Mouse (Mus musculus) C2C12 (cell line): ENCODE measurements around the gene Igfn1. TPM values are rescaled to one million over a fixed set of nuclear protein-coding genes. Genes with fewer than 3 reads are reported as not detected.

Experiments
- H3K27me3 ChIP-seq: one replicate; pipeline ENCODE4 v1.6.1; 2011; ENCODE audit not compliant: control insufficient read depth, insufficient read depth, insufficient read length
- H3K36me3 ChIP-seq: one replicate; pipeline ENCODE4 v1.6.1; 2011; ENCODE audit not compliant: control insufficient read depth, insufficient read depth
- H3K4me3 ChIP-seq: one replicate; pipeline ENCODE4 v1.5.1; 2011; ENCODE audit warnings: mild to moderate bottlenecking, control low read depth; ENCODE audit not compliant: poor library complexity, insufficient read depth, severe bottlenecking
- H3K79me2 ChIP-seq: one replicate; pipeline ENCODE4 v1.6.1; 2011; ENCODE audit not compliant: control insufficient read depth, insufficient read depth
- H3K79me3 ChIP-seq: one replicate; pipeline ENCODE4 v1.6.1; 2011; ENCODE audit warnings: low read depth, control low read depth
- H3ac ChIP-seq: one replicate; pipeline ENCODE3; 2011; ENCODE audit warnings: low read depth; ENCODE audit not compliant: control insufficient read depth, insufficient read length
- CEBPB ChIP-seq: IDR thresholded peaks from one replicate; pipeline ENCODE4 v1.6.1; 2011; ENCODE audit warnings: low read depth, mild to moderate bottlenecking, control low read depth, moderate library complexity
- CTCF ChIP-seq: IDR thresholded peaks from one replicate; pipeline ENCODE4 v1.5.1; 2011; ENCODE audit not compliant: control insufficient read depth, insufficient read depth, insufficient read length
- FOSL1 ChIP-seq: IDR thresholded peaks from one replicate; pipeline ENCODE4 v1.8.0; 2011; ENCODE audit warnings: mild to moderate bottlenecking, low read length; ENCODE audit not compliant: poor library complexity, insufficient read depth, severe bottlenecking
- MAX ChIP-seq: IDR thresholded peaks from one replicate; pipeline ENCODE4 v1.6.1; 2011; ENCODE audit warnings: mild to moderate bottlenecking, control low read depth
- MYOD1 ChIP-seq: IDR thresholded peaks from one replicate; pipeline ENCODE4 v1.6.1; 2011; ENCODE audit warnings: low read depth; ENCODE audit not compliant: control insufficient read depth, insufficient read length
- MYOG ChIP-seq: IDR thresholded peaks from one replicate; pipeline ENCODE4 v1.6.1; 2011; ENCODE audit not compliant: control insufficient read depth, insufficient read length; ENCODE audit errors: extremely low read depth
- USF1 ChIP-seq: IDR thresholded peaks from one replicate; pipeline ENCODE4 v1.6.1; 2011; ENCODE audit warnings: low read depth, mild to moderate bottlenecking, control low read depth, moderate library complexity
- polyA plus RNA-seq: library from polyadenylated mRNA; unstranded; fragments of >200 nt; fragmentation: generic; extraction: Trizol; gene quantifications from one replicate; pipeline ENCODE4 v1.2.1, GENCODE M21; 2012; ENCODE audit warnings: missing spikeins

The Igfn1 gene
- polyA plus RNA-seq, 1 experiment, result 0.06 TPM

DNA sequence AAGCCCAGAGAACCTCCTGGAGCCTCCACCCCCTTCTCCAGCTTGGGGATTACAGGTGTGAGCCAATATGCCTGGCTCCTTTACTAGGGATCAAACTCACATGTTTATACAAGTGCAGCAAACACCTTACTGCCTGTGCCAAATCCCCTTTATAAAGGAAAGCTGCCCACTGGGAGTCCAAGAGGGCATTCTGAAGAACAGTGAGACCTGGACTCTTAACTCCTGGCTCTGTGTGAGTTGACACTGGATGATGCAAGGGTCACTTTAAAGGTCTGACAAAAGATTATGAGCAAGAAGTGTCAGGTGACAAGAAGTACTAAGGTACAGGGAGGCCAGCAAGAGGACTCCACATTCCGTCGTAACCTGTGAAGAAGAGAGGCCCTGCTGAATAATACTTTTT lies 4.7 kb downstream of the Igfn1 start:
- H3K4me3 ChIP-seq, result no peak overlapping the region

DNA sequence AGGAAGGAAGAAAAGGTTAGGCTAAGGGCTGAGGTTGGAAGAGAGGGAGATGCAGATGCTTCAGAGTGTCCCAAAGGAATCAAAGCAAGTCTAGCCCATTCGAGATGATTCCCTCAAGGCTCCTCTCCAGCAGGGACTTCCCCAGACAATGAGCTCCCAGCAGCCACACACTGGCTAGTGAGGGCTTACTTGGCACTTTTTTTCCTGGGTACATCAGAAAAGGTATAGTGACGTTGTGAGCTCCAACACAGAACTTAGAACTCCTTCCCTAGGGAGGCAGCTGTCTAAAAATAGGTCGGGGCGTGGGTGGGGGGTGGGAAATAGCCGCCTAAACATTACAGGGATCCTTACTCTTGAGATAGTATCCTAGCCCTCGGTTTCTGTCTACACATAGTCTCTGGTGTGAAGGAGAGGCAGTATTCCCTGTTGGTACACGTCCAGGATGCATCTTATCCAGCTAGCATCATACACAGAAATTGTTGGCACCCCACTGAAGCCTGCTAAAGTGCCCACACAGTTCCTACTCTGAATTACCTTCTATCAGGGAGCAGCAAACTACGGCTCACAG lies 6.3 kb downstream of the Igfn1 start:
- TF ChIP-seq USF1, result no peak
- no peak for TF ChIP-seq FOSL1
- no peak for TF ChIP-seq MYOG
- TF ChIP-seq CTCF, result no peak
- TF ChIP-seq MYOD1, result no peak
- TF ChIP-seq MAX, result no peak
- TF ChIP-seq CEBPB, result no peak
- no peaks in the 10 kb centered on the region for H3K27me3 ChIP-seq
- H3ac ChIP-seq, result no peak overlapping the region
- H3K79me2 ChIP-seq, result no peaks in the 10 kb centered on the region
- no peaks in the 10 kb centered on the region for H3K79me3 ChIP-seq
- no peaks in the 10 kb centered on the region for H3K36me3 ChIP-seq
- H3K4me3 ChIP-seq, result no peak overlapping the region

More for the DNA sequence above, 4.7 kb downstream of the Igfn1 start:
- TF ChIP-seq USF1 (no peak), MYOD1 (no peak), MYOG (no peak), CEBPB (no peak), MAX (no peak), CTCF (no peak), FOSL1 (no peak)
- no peak overlapping the region for H3ac ChIP-seq
- H3K27me3 ChIP-seq, result no peaks in the 10 kb centered on the region
- no peaks in the 10 kb centered on the region for H3K79me3 ChIP-seq
- no peaks in the 10 kb centered on the region for H3K79me2 ChIP-seq
- H3K36me3 ChIP-seq, result no peaks in the 10 kb centered on the region

DNA sequence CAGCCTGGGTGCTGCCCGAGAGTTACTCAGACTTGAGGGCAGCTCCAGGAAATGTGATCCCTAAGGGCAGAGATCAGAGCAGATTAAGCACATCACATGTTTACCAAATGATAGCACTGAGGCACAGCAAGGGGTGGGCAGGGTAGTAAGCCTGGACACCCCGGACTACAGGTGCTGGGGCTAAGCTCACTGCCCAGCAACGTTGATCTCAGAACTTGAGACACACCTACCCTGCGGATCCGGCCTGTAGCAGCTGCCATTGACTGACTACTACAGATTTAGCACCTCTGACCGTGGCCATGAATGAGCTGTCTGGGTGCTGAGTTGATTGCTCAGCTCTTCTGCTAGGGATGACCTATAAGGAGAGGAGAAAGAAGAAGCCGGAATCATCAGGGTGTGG lies 8.6 kb downstream of the Igfn1 start:
- Histone ChIP-seq H3K4me3 (no peak overlapping the region), H3K79me3 (no peaks in the 10 kb centered on the region), H3K79me2 (no peaks in the 10 kb centered on the region), H3K36me3 (no peaks in the 10 kb centered on the region), H3ac (no peak overlapping the region), H3K27me3 (no peaks in the 10 kb centered on the region)
- no peak for TF ChIP-seq MAX
- TF ChIP-seq MYOD1, result no peak
- no peak for TF ChIP-seq FOSL1
- TF ChIP-seq CTCF, result no peak
- no peak for TF ChIP-seq USF1
- no peak for TF ChIP-seq CEBPB
- TF ChIP-seq MYOG, result no peak

DNA sequence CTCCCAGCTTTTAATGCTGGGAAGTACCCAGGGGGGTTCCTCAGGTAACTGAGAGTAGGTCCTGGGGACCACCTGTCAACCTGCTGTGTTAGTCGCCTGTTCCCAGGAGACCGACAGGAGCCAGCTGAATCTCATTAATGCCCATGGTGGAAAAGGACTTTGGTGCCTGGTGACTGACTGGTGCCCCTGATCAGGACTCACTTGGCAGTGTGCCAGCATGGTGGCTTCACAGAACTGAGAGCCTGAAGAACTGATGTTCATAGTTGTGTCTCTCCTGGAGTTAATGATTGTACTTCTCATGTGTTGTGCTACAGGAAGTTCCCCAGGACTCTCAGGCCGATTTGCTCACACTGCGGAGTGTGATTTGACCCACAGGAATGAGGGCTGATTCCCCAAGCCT lies 12.7 kb downstream of the Igfn1 start:
- Histone ChIP-seq H3K79me3 (no peaks in the 10 kb centered on the region), H3K79me2 (no peaks in the 10 kb centered on the region), H3K36me3 (no peaks in the 10 kb centered on the region), H3ac (no peak overlapping the region), H3K4me3 (no peak overlapping the region), H3K27me3 (no peaks in the 10 kb centered on the region)
- TF ChIP-seq FOSL1 (no peak), CEBPB (no peak), MYOG (no peak), CTCF (no peak), MAX (no peak), MYOD1 (no peak), USF1 (no peak)

DNA sequence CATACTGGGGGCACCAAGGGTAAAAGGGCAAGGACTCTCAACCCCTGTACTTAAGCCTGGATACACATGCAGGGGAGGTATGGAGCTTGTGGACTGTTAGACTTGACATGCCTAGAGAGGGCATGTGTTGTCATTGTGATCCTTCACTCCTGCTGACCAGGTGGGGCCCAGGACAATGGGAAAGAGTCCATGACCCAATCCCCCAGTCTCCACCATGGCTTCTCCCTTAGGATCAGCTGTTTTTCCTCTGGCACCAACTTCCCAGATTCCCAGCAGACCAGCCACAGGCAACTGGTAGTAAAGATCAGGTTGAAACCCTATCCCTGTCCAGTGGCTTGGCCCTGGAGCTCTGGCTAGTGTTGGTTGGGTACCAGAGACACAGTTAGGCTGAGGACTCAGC lies 16.3 kb downstream of the Igfn1 start:
- H3K36me3 ChIP-seq, result no peaks in the 10 kb centered on the region
- H3K79me3 ChIP-seq, result no peaks in the 10 kb centered on the region
- H3K79me2 ChIP-seq, result no peaks in the 10 kb centered on the region
- no peak overlapping the region for H3K4me3 ChIP-seq
- H3K27me3 ChIP-seq, result peaks cover 4% of the 10 kb centered on the region
- TF ChIP-seq MYOG (no peak), USF1 (no peak), MYOD1 (no peak), CEBPB (no peak), FOSL1 (no peak), CTCF (no peak), MAX (no peak)
- H3ac ChIP-seq, result no peak overlapping the region

DNA sequence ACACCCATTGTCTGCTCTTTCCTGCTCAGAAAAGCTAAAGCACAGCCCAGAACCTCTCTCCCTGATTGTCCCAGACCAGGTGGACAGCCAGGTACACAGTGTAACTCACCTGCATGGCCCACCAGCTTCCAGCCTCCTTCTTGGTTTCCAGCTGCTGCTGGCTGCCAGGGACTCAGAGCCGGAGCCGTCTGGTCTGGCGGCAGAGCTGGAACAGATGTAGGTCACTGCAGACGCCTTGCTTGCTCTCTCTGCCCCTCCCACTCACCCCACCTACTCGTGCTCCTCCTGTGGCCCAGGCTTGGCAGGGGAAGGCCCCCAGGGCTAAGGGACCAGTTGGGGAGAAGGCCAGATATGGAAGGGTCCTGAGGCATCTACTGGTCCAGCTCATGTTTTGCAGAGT lies 22.0 kb downstream of the Igfn1 start:
- TF ChIP-seq CTCF, result no peak
- no peak for TF ChIP-seq USF1
- no peak for TF ChIP-seq MAX
- TF ChIP-seq MYOG, result no peak
- no peak for TF ChIP-seq MYOD1
- TF ChIP-seq FOSL1, result no peak
- no peak for TF ChIP-seq CEBPB
- no peaks in the 10 kb centered on the region for H3K79me3 ChIP-seq
- peaks cover 34% of the 10 kb centered on the region for H3K27me3 ChIP-seq
- H3ac ChIP-seq, result no peak overlapping the region
- H3K79me2 ChIP-seq, result no peaks in the 10 kb centered on the region
- no peak overlapping the region for H3K4me3 ChIP-seq
- H3K36me3 ChIP-seq, result no peaks in the 10 kb centered on the region
